Mouse (Mus musculus) neural tube, embryonic 11.5 days (tissue): Measurements from ENCODE around the gene Fzr1. TPM values are rescaled to one million over a fixed set of nuclear protein-coding genes. Genes with fewer than 3 reads are reported as not detected.

Experiments used
- ATAC-seq: fragments of 200-750 bp; cut with Nextera tagmentation; 2 replicates; pipeline ENCODE4 v1.8.0; 2017; ENCODE audit warnings: moderate number of reproducible peaks, mild to moderate bottlenecking, moderate TSS enrichment, moderate library complexity; ENCODE audit not compliant: insufficient read depth, low FRiP score, low TSS enrichment
- DNase-seq: peaks from one replicate; pipeline ENCODE4 v3.0.0-alpha.2; 2015; ENCODE audit warnings: low spot score
- H3K27ac ChIP-seq: fragments of 300-500 bp; sonication (generic); 2 replicates; pipeline ENCODE4 v1.5.1; 2014; ENCODE audit warnings: low read depth, mild to moderate bottlenecking, low read length
- H3K27me3 ChIP-seq: fragments of 300-500 bp; sonication (generic); 2 replicates; pipeline ENCODE4 v1.6.1; 2014; ENCODE audit warnings: mild to moderate bottlenecking, low read length, mixed read lengths; ENCODE audit not compliant: control insufficient read depth, insufficient read depth
- H3K36me3 ChIP-seq: fragments of 300-500 bp; sonication (generic); 2 replicates; pipeline ENCODE4 v1.6.1; 2014; ENCODE audit warnings: mild to moderate bottlenecking, low read length, moderate library complexity, mixed read lengths; ENCODE audit not compliant: control insufficient read depth, insufficient read depth
- H3K4me1 ChIP-seq: fragments of 300-500 bp; sonication (generic); 2 replicates; pipeline ENCODE4 v1.6.1; 2014; ENCODE audit warnings: low read length, mixed read lengths; ENCODE audit not compliant: control insufficient read depth, insufficient read depth
- H3K4me2 ChIP-seq: fragments of 300-500 bp; sonication (generic); 2 replicates; pipeline ENCODE4 v1.6.1; 2014; ENCODE audit warnings: low read depth, mild to moderate bottlenecking, moderate library complexity
- H3K4me3 ChIP-seq: fragments of 300-500 bp; sonication (generic); 2 replicates; pipeline ENCODE4 v1.5.1; 2014; ENCODE audit warnings: low read depth, low read length
- H3K9ac ChIP-seq: fragments of 300-500 bp; sonication (generic); 2 replicates; pipeline ENCODE4 v1.6.1; 2014; ENCODE audit warnings: mild to moderate bottlenecking, low read length
- H3K9me3 ChIP-seq: fragments of 300-500 bp; sonication (generic); 2 replicates; pipeline ENCODE4 v1.6.1; 2016; ENCODE audit warnings: low read length; ENCODE audit not compliant: control insufficient read depth
- WGBS: fragments of 180-500 bp; shearing (Covaris S2); extraction: QIAGEN DNeasy Blood & Tissue Kit; methylation state at CpG from one replicate; pipeline ENCODE4 v1.1.7; 2014; 5-methylcytosine and 5-hydroxymethylcytosine counted together
- polyA plus RNA-seq: library from polyadenylated mRNA; unstranded; fragments of >200 nt; fragmentation: Nextera tagmentation; extraction: Ambion mirVana; gene quantifications from 2 replicates; pipeline ENCODE4 v1.2.1, GENCODE M21; 2014

Gene Fzr1
- polyA plus RNA-seq, 1 experiment from 2014 or later, result 120 TPM

DNA sequence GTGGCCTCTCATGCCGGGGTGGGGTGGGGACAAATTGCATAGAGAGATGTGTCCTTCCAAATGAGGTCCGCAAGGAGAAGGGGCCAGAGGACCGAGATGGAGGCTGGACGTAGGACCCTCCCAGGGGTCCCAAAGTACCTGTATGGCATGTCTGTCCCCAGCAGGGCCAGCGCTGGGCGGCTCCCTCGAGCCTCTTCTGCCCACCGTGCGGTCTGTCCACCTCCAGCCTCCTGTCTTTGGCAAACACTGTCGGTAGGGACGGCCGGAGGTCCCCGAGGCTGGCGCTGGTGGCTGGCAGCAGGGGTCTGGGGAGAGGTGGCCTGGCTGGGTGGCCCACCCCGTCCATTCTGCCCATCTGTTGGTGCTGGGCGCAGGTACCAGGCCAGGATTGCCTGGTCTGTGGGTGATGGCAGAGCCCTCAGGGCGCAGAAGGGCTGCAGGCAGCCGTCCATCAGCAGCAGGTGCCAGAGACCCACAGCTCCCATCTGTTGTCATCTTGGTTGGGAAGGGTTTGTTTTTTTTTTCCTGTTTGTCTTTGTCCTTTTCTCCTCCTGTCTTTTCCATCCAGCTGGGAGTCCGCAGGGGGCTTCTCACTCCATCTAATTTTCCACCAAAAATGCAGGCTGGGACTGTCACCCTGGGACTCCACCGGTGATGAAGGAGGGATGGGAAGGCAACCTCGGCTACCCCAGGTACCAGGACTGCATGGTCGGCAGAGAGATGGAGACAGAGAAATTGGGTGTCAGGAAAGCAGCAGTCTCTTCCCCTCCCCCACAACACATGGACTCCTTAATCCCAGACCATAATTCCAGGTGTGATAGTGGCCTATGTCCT, 22.3 kb upstream of the Fzr1 start:
- ATAC-seq, result no peak
- no peak overlapping the region; the same call in 1 of the 2 replicates for H3K4me3 ChIP-seq
- H3K4me1 ChIP-seq, result peaks cover 45% of the 10 kb centered on the region
- H3K4me2 ChIP-seq, result peak overlapping the region; percentile 20; the same call in 1 of the 2 replicates
- no peaks in the 10 kb centered on the region for H3K9me3 ChIP-seq
- H3K27ac ChIP-seq, result peak overlapping the region; percentile 96
- H3K36me3 ChIP-seq, result no peaks in the 10 kb centered on the region
- no peak for DNase-seq
- 40% methylated on average over 22 of the region's 22 CpGs for WGBS
- H3K27me3 ChIP-seq, result 0 out of 2 replicates have a peak, but pooled peaks cover 10% of the 10 kb centered on the region
- H3K9ac ChIP-seq, result peak overlapping the region; percentile 22

DNA sequence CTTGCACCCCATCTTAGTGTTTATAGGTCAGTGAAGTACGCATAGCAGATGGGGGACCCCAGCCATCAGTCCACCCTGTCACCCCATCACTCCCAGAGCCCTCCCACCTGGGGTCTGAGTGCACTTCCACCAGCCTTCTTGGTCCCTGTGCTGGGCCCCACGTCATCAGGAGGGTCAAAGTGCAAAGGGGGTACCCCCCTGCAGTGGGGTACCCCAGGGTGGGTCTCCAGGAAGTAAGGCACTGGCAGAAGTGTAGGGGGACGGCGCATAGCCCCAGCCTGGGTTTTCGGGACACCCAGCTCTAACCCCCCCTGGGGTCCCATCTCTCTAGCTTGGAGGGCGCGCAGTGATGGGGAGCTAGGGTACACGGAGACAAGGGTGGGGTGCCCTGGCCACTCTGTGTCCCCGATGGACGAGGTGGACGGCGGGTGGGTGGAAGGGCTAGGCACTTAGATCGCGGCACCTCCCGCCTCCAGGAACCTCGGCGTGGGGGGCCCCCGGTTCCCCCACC, 21.5 kb upstream of the Fzr1 start:
- 67% methylated on average over 17 of the region's 18 CpGs for WGBS
- peak overlapping the region; percentile 20; the same call in 1 of the 2 replicates for H3K4me2 ChIP-seq
- H3K27me3 ChIP-seq, result 0 out of 2 replicates have a peak, but pooled peaks cover 9% of the 10 kb centered on the region
- H3K9ac ChIP-seq, result peak overlapping the region; percentile 18; the same call in 1 of the 2 replicates
- H3K9me3 ChIP-seq, result no peaks in the 10 kb centered on the region
- H3K4me1 ChIP-seq, result peaks cover 45% of the 10 kb centered on the region
- DNase-seq, result no peak
- ATAC-seq, result no peak
- 0 out of 2 replicates have a peak overlapping the region, but pooled peaks have one; percentile 27 for H3K27ac ChIP-seq
- H3K36me3 ChIP-seq, result no peaks in the 10 kb centered on the region
- no peak overlapping the region for H3K4me3 ChIP-seq

DNA sequence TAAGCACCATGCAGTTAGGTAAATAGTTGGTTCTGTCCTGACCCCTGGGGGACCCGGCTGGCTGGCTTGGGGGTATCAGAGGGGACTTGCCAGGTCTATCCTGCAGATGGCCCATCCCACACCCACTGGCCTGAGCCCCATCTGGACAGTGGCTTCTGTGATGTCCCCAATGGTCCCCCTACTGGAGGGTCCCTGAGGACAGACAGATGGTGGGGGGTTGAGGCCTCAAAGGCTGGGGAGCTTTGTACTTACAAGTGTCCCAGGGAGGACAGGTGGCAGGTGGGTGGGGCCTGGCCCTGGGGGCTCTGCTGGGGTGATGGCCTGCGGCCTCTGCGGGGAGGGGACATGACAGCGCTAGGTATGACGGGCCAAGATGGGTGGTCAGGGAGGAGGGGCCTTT, 21.0 kb upstream of the Fzr1 start:
- no peak for ATAC-seq
- no peak overlapping the region for H3K4me2 ChIP-seq
- H3K4me1 ChIP-seq, result peaks cover 45% of the 10 kb centered on the region
- no peaks in the 10 kb centered on the region for H3K36me3 ChIP-seq
- no peak overlapping the region for H3K4me3 ChIP-seq
- no peak overlapping the region for H3K27ac ChIP-seq
- no peak overlapping the region for H3K9ac ChIP-seq
- no peak for DNase-seq
- 53% methylated on average over 5 of the region's 5 CpGs for WGBS
- no peaks in the 10 kb centered on the region for H3K9me3 ChIP-seq
- 0 out of 2 replicates have a peak, but pooled peaks cover 5% of the 10 kb centered on the region for H3K27me3 ChIP-seq

GRCm38 (mm10) chr10:81396749-81397148, 18.4 kb upstream of the Fzr1 start:
- Histone ChIP-seq H3K9me3 (no peaks in the 10 kb centered on the region), H3K27ac (no peak overlapping the region), H3K36me3 (no peaks in the 10 kb centered on the region), H3K9ac (peak overlapping the region; percentile 14; the same call in 1 of the 2 replicates), H3K4me2 (no peak overlapping the region), H3K4me1 (peaks cover 26% of the 10 kb centered on the region), H3K27me3 (0 out of 2 replicates have a peak, but pooled peaks cover 5% of the 10 kb centered on the region), H3K4me3 (no peak overlapping the region)
- DNase-seq (no peak), ATAC-seq (no peak)
- WGBS, result 71% methylated on average over 5 of the region's 5 CpGs

DNA sequence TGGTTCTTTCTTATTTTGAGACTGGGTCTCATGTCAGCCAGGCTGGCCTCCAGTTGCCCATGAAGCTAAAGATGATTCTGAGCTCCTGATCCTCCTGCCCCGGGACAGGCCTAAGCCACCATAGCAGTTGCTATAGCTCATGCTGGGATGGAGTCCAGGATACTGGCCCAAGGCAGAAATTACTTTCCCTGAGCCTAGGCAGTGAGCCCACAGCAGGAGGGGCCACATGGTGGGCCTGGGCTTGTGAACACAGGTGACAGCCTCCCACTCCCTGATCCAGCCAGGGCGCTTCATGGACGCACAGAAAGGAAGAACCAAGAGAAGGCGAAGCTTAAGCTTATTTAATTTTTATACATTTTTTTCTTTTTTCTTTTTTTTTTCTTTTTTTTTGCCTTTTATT, 17.5 kb upstream of the Fzr1 start:
- peaks cover 17% of the 10 kb centered on the region for H3K4me1 ChIP-seq
- H3K4me3 ChIP-seq, result no peak overlapping the region
- no peak overlapping the region for H3K27ac ChIP-seq

DNA sequence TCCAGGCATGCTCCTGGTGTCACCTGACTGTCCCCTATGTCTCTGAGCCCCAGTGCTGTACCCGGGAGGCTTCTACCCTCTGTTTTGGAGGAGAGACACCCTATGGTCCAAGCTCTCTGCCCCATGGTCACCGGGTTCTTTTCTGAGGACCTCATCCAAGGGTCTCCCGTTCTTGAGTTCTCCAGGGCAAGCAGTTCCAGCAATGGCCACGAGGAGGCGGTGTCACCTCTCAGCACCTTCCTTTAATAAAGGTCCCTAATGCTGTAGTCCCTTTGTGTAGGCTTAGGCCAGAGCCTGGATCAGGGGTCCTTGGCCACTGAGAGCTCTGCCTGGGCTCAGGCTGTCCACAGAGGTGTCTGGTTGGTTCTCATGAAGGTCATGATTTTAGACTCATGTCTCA, 16.8 kb upstream of the Fzr1 start:
- Histone ChIP-seq H3K4me3 (no peak overlapping the region), H3K36me3 (no peaks in the 10 kb centered on the region), H3K9ac (no peak overlapping the region), H3K27ac (no peak overlapping the region), H3K9me3 (no peaks in the 10 kb centered on the region), H3K4me1 (peaks cover 10% of the 10 kb centered on the region), H3K27me3 (0 out of 2 replicates have a peak, but pooled peaks cover under 1% of the 10 kb centered on the region), H3K4me2 (no peak overlapping the region)
- no peak for ATAC-seq
- WGBS, result 19% methylated on average over 5 of the region's 5 CpGs
- DNase-seq, result peak; percentile 87

More for the DNA sequence above, 17.5 kb upstream of the Fzr1 start:
- no peaks in the 10 kb centered on the region for H3K36me3 ChIP-seq
- no peak for DNase-seq
- H3K9me3 ChIP-seq, result no peaks in the 10 kb centered on the region
- no peak overlapping the region for H3K4me2 ChIP-seq
- no peak overlapping the region for H3K9ac ChIP-seq
- 0 out of 2 replicates have a peak, but pooled peaks cover 5% of the 10 kb centered on the region for H3K27me3 ChIP-seq
- ATAC-seq, result no peak
- WGBS, result 82% methylated on average over 4 of the region's 4 CpGs

- Histone ChIP-seq H3K4me1 (peaks cover 12% of the 10 kb centered on the region), H3K4me2 (peak overlapping the region; percentile 22), H3K27ac (no peak overlapping the region), H3K4me3 (peak overlapping the region; percentile 9; the same call in 1 of the 2 replicates), H3K27me3 (no peaks in the 10 kb centered on the region), H3K9me3 (no peaks in the 10 kb centered on the region), H3K36me3 (no peaks in the 10 kb centered on the region), H3K9ac (0 out of 2 replicates have a peak overlapping the region, but pooled peaks have one; percentile 37)
- ATAC-seq (no peak), DNase-seq (no peak)
- 10% methylated on average over 19 of the region's 19 CpGs for WGBS
Observed at GRCm38 (mm10) chr10:81393456-81394063, 15.2 kb upstream of the Fzr1 start.

GRCm38 (mm10) chr10:81392781-81393185, 14.5 kb upstream of the Fzr1 start, which contains the start of gene Smim24:
TSS of gene Smim24 (plus strand) at chr10:81393051.
- H3K27me3 ChIP-seq, result no peaks in the 10 kb centered on the region
- H3K4me3 ChIP-seq, result peak within 1 kb of the TSS; percentile 9; the same call in 1 of the 2 replicates
- H3K36me3 ChIP-seq, result peaks cover 3% of the 10 kb centered on the region; the same call in 1 of the 2 replicates
- peaks cover 12% of the 10 kb centered on the region for H3K4me1 ChIP-seq
- no peak for DNase-seq
- 0 out of 2 replicates have a peak within 1 kb of the TSS, but pooled peaks have one; percentile 37 for H3K9ac ChIP-seq
- WGBS, result 58% methylated on average over 14 of the region's 14 CpGs
- peak within 1 kb of the TSS; percentile 22 for H3K4me2 ChIP-seq
- H3K9me3 ChIP-seq, result no peaks in the 10 kb centered on the region
- ATAC-seq, result no peak
- no peak within 1 kb of the TSS for H3K27ac ChIP-seq
